Mouse (Mus musculus) midbrain, embryonic 12.5 days (tissue): ENCODE measurements at regions not wholly inside any gene's neighbourhood (a gene's known extent, or its start where the extent isn't known, plus 50 kb on each side); places are given as distances from the start of the nearest gene placed in this dataset.
A peak's percentile ranks its signal among the peaks of the same experiment; 100 is the strongest.

Experiments
- ATAC-seq: fragments of 200-750 bp; cut with Nextera tagmentation; 2 replicates; pipeline ENCODE4 v1.8.0; 2017; ENCODE audit warnings: low read depth, moderate TSS enrichment, moderate library complexity; ENCODE audit not compliant: low FRiP score
- H3K27ac ChIP-seq: fragments of 300-500 bp; sonication (generic); replicated peaks from 2 replicates; pipeline ENCODE4 v1.5.1; 2016; ENCODE audit warnings: mild to moderate bottlenecking
- H3K27me3 ChIP-seq: fragments of 300-500 bp; sonication (generic); 2 replicates; pipeline ENCODE4 v1.6.1; 2016; ENCODE audit warnings: mild to moderate bottlenecking
- H3K36me3 ChIP-seq: fragments of 300-500 bp; sonication (generic); 2 replicates; pipeline ENCODE4 v1.6.1; 2016
- H3K4me1 ChIP-seq: fragments of 300-500 bp; sonication (generic); 2 replicates; pipeline ENCODE4 v1.6.1; 2016
- H3K4me2 ChIP-seq: fragments of 300-500 bp; sonication (generic); replicated peaks from 2 replicates; pipeline ENCODE4 v1.6.1; 2016; ENCODE audit warnings: mild to moderate bottlenecking, moderate library complexity
- H3K4me3 ChIP-seq: fragments of 300-500 bp; sonication (generic); 2 replicates; pipeline ENCODE4 v1.5.1; 2016; ENCODE audit warnings: mild to moderate bottlenecking
- H3K9ac ChIP-seq: fragments of 300-500 bp; sonication (generic); replicated peaks from 2 replicates; pipeline ENCODE4 v1.6.1; 2016; ENCODE audit warnings: mild to moderate bottlenecking, moderate library complexity
- H3K9me3 ChIP-seq: fragments of 300-500 bp; sonication (generic); 2 replicates; pipeline ENCODE4 v1.6.1; 2016; ENCODE audit warnings: mild to moderate bottlenecking
- WGBS: fragments of 180-500 bp; shearing (Covaris S2); methylation state at CpG from one replicate; pipeline ENCODE4 v1.1.7; 2016; 5-methylcytosine and 5-hydroxymethylcytosine counted together

DNA sequence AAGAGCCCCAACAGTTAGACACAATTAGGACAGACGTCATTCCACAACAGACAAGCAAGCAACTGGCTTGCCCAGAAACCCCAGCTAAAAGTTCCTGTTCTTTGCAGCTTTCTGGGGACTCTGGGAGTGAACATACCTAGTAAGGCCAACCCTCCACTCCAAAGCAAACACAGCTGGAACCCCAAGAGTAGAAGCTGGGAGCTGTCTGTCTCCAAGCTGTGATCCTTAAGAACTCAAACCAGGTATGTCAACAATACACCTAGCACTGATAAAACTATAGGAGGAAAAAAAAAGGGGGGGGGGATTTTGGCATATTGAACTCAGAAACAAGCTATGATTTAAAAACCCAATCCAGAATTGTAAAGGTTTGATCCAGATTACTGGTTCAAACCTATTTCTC is 84.2 kb upstream of the Basp1 start:
- Histone ChIP-seq H3K36me3 (no peaks in the 10 kb centered on the region), H3K27me3 (peaks cover 14% of the 10 kb centered on the region), H3K27ac (no peak overlapping the region), H3K9me3 (no peaks in the 10 kb centered on the region), H3K4me3 (no peak overlapping the region), H3K9ac (no peak overlapping the region), H3K4me1 (0 out of 2 replicates have a peak, but pooled peaks cover 3% of the 10 kb centered on the region), H3K4me2 (no peak overlapping the region)
- no peak for ATAC-seq
- 70% methylated on average over 1 of the region's 1 CpGs for WGBS

GRCm38 (mm10) chr15:25498422-25498821 is 84.9 kb upstream of the Basp1 start:
- ATAC-seq = peak; percentile 77
- H3K27me3 ChIP-seq = peaks cover 14% of the 10 kb centered on the region
- 0 out of 2 replicates have a peak, but pooled peaks cover 3% of the 10 kb centered on the region for H3K4me1 ChIP-seq
- no peak overlapping the region for H3K27ac ChIP-seq
- no peaks in the 10 kb centered on the region for H3K9me3 ChIP-seq
- no peaks in the 10 kb centered on the region for H3K36me3 ChIP-seq
- H3K4me2 ChIP-seq = no peak overlapping the region
- no peak overlapping the region for H3K9ac ChIP-seq
- 12% methylated on average over 2 of the region's 2 CpGs for WGBS
- no peak overlapping the region for H3K4me3 ChIP-seq

DNA sequence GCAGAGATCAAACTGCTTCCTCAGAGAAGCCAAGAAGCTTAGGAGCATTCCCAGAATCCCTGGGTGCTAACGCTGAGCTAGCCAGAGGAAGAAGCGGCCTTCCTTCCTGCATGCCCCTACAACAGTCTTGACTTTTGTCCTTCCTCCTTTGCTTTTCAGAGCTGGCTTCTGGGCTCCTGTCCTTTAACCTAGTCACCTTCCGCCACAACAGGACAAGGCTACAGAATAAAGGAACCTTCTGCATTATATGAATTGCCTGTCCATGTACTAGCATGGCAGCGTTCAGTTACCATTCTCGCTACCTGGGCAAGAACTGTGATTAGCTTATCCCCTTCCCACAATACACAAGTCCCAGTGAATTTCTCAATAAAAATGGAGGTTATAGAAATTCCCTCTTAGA is 88.9 kb upstream of the Basp1 start:
- WGBS = 81% methylated on average over 5 of the region's 5 CpGs
- no peaks in the 10 kb centered on the region for H3K9me3 ChIP-seq
- H3K4me2 ChIP-seq = no peak overlapping the region
- 0 out of 2 replicates have a peak, but pooled peaks cover 3% of the 10 kb centered on the region for H3K4me1 ChIP-seq
- no peak overlapping the region for H3K9ac ChIP-seq
- no peak overlapping the region for H3K4me3 ChIP-seq
- ATAC-seq = no peak
- no peaks in the 10 kb centered on the region for H3K36me3 ChIP-seq
- peaks cover 8% of the 10 kb centered on the region; the same call in 1 of the 2 replicates for H3K27me3 ChIP-seq
- H3K27ac ChIP-seq = no peak overlapping the region

DNA sequence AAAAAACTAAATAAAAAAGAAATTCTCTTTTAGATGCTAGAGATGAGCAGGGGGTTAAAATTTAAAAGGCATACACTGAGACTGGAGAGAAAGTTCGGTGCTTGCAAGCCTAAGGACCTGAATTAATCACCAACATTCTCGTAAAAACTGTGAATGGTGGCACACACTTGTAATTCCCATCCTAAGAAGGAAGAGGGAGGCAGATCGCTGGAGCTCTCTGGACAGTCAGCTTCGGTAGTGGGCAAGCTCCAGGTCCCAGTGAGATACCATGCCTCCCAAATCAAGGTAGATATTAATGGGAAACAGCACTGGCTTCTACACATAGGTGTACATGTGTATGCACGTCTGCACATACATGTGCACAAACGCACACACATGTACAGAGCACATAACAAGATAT is 89.5 kb upstream of the Basp1 start:
- ATAC-seq = no peak
- 64% methylated on average over 6 of the region's 6 CpGs for WGBS
- H3K4me3 ChIP-seq = no peak overlapping the region
- H3K27ac ChIP-seq = no peak overlapping the region
- H3K4me1 ChIP-seq = 0 out of 2 replicates have a peak, but pooled peaks cover 1% of the 10 kb centered on the region
- H3K9me3 ChIP-seq = no peaks in the 10 kb centered on the region
- no peak overlapping the region for H3K4me2 ChIP-seq
- peaks cover 8% of the 10 kb centered on the region; the same call in 1 of the 2 replicates for H3K27me3 ChIP-seq
- H3K36me3 ChIP-seq = no peaks in the 10 kb centered on the region
- no peak overlapping the region for H3K9ac ChIP-seq

GRCm38 (mm10) chr15:25509139-25509538 is 95.6 kb upstream of the Basp1 start:
- Histone ChIP-seq H3K4me1 (peaks cover 5% of the 10 kb centered on the region; the same call in 1 of the 2 replicates), H3K36me3 (no peaks in the 10 kb centered on the region), H3K27ac (no peak overlapping the region), H3K4me2 (no peak overlapping the region), H3K27me3 (peaks cover 6% of the 10 kb centered on the region; the same call in 1 of the 2 replicates), H3K9me3 (no peaks in the 10 kb centered on the region), H3K9ac (no peak overlapping the region), H3K4me3 (no peak overlapping the region)
- ATAC-seq = no peak
- WGBS = 60% methylated on average over 7 of the region's 7 CpGs

- peaks cover 6% of the 10 kb centered on the region; the same call in 1 of the 2 replicates for H3K27me3 ChIP-seq
- H3K27ac ChIP-seq = 0 out of 2 replicates have a peak overlapping the region, but pooled peaks have one; percentile 35
- no peak overlapping the region for H3K9ac ChIP-seq
- no peaks in the 10 kb centered on the region for H3K36me3 ChIP-seq
- WGBS = 72% methylated on average over 8 of the region's 8 CpGs
- peaks cover 5% of the 10 kb centered on the region; the same call in 1 of the 2 replicates for H3K4me1 ChIP-seq
- no peak overlapping the region for H3K4me3 ChIP-seq
- ATAC-seq = no peak
- H3K4me2 ChIP-seq = no peak overlapping the region
- no peaks in the 10 kb centered on the region for H3K9me3 ChIP-seq
Observed at GRCm38 (mm10) chr15:25509584-25509983, 96.0 kb upstream of the Basp1 start.

GRCm38 (mm10) chr15:25510060-25510492 is 96.5 kb upstream of the Basp1 start:
- 45% methylated on average over 8 of the region's 8 CpGs for WGBS
- H3K27ac ChIP-seq = no peak overlapping the region
- H3K27me3 ChIP-seq = 0 out of 2 replicates have a peak, but pooled peaks cover 3% of the 10 kb centered on the region
- no peak overlapping the region for H3K9ac ChIP-seq
- H3K36me3 ChIP-seq = no peaks in the 10 kb centered on the region
- peaks cover 5% of the 10 kb centered on the region; the same call in 1 of the 2 replicates for H3K4me1 ChIP-seq
- no peak for ATAC-seq
- no peak overlapping the region for H3K4me3 ChIP-seq
- H3K4me2 ChIP-seq = no peak overlapping the region
- no peaks in the 10 kb centered on the region for H3K9me3 ChIP-seq

DNA sequence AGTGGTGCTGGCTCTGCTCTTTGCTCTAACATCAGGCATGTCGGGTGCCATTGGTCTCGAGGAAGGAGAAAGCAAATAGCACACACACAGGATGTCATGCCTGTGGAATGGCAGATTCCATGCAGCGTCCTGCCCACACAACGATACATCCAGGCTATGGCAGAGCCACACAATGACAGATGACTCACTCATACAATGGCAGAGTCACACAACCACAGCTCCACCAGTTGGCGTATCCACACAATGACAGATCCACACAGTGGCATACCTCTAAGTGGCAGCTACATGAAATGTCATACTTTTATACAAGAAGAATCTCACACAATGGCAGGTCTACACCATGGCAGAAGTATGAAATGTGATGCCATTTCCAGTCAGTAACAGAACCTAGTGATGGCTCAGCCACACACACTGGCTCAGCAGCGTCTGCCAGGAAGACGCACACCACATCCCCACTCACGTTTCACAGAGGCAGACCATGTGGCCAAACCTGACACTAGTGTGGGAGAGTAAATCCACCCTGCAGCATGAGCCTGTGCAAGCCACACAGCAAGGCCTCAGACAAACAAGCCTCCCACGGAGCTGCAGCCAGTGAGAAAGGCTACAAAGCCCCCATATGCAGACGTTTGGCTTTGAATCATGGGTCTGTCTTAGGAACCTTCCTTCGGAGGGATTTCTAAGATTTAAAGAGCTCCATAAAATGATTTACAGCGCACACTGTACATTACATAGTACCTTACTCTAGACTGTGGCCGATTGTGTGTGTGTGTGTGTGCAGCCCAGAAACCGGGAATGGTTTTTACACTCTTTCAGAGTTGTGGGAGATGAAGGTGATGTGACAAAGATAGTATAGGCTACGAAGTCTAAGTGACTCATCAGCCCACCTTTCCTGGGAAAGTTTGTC is 104.0 kb upstream of the Myo10 start:
- Histone ChIP-seq H3K36me3 (no peaks in the 10 kb centered on the region), H3K27ac (no peak overlapping the region), H3K4me1 (no peaks in the 10 kb centered on the region), H3K27me3 (no peaks in the 10 kb centered on the region), H3K4me2 (no peak overlapping the region), H3K4me3 (no peak overlapping the region), H3K9ac (no peak overlapping the region), H3K9me3 (no peaks in the 10 kb centered on the region)
- no peak for ATAC-seq
- WGBS = 84% methylated on average over 15 of the region's 15 CpGs

GRCm38 (mm10) chr15:25524189-25524588 is 98.1 kb upstream of the Myo10 start:
- 0 out of 2 replicates have a peak, but pooled peaks cover 3% of the 10 kb centered on the region for H3K4me1 ChIP-seq
- ATAC-seq = no peak
- H3K4me2 ChIP-seq = no peak overlapping the region
- WGBS = 88% methylated on average over 4 of the region's 4 CpGs
- H3K27me3 ChIP-seq = no peaks in the 10 kb centered on the region
- H3K9me3 ChIP-seq = no peaks in the 10 kb centered on the region
- H3K4me3 ChIP-seq = no peak overlapping the region
- H3K27ac ChIP-seq = no peak overlapping the region
- no peak overlapping the region for H3K9ac ChIP-seq
- H3K36me3 ChIP-seq = no peaks in the 10 kb centered on the region

- 0 out of 2 replicates have a peak, but pooled peaks cover 3% of the 10 kb centered on the region for H3K4me1 ChIP-seq
- no peak overlapping the region for H3K9ac ChIP-seq
- 67% methylated on average over 7 of the region's 7 CpGs for WGBS
- no peak overlapping the region for H3K4me3 ChIP-seq
- no peak for ATAC-seq
- no peaks in the 10 kb centered on the region for H3K36me3 ChIP-seq
- H3K9me3 ChIP-seq = no peaks in the 10 kb centered on the region
- no peak overlapping the region for H3K4me2 ChIP-seq
- no peak overlapping the region for H3K27ac ChIP-seq
- no peaks in the 10 kb centered on the region for H3K27me3 ChIP-seq
Observed at GRCm38 (mm10) chr15:25525337-25525736, 97.0 kb upstream of the Myo10 start.

- ATAC-seq = no peak
- Histone ChIP-seq H3K9ac (no peak overlapping the region), H3K27ac (no peak overlapping the region), H3K27me3 (no peaks in the 10 kb centered on the region), H3K4me1 (peaks cover 6% of the 10 kb centered on the region; the same call in 1 of the 2 replicates), H3K36me3 (no peaks in the 10 kb centered on the region), H3K4me2 (no peak overlapping the region), H3K4me3 (no peak overlapping the region), H3K9me3 (no peaks in the 10 kb centered on the region)
- WGBS = 81% methylated on average over 22 of the region's 22 CpGs
Observed at GRCm38 (mm10) chr15:25536451-25537334, 85.6 kb upstream of the Myo10 start.
